Mouse (Mus musculus): ENCODE data around the gene Zfp114.
A peak's percentile ranks its signal among the peaks of the same experiment; 100 is the strongest.

The Zfp114 gene

DNA sequence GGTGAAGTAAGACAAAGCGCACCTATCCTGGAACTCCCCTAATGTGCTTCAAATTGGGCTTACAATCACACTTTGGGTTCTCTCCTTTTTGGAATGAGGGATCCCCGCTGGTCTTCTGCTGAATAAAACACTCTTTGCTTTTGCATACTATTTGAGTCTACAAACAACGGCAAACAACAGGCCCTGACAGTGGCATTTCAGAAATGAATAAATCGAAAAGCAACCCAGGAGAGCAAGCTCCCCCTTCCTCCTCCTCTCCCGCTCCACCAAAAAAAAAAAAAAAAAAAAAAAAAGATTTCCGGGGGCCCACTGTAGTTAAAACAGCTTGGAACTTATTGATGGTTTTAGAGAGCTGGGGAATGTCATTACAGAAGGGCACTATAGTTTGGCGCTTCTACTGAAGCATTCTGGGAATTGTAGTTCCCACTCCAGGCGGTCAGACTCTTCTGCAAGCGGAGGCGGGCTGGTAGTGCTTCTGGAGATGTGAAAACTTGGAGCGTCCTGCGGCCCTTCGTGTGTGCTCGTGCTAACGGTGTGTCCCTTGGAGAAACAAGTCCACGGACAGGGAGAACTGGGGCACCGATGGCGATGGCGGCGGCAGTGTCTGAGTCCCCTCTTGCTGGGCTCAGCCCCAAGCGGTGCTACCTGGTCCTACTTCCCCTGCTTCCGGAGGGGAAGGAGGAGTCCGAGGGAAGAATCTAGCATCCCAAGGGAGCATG, at the start of gene Zfp114:
Zfp114 (plus strand) TSS at position 443 of the 719 bp plus-strand sequence.
- peak; percentile 40 to 72 for DNase-seq (ENCODE audit: inconsistent age in 2 of 2, low spot score in 1 of 2)

- peak in 1 of 2 experiments; percentile 28 for DNase-seq (ENCODE audit: inconsistent age in 2 of 2, low spot score in 1 of 2)
Measured at GRCm38 (mm10) chr7:24133425-24133995, 41.4 kb upstream of the Zfp114 start.

DNA sequence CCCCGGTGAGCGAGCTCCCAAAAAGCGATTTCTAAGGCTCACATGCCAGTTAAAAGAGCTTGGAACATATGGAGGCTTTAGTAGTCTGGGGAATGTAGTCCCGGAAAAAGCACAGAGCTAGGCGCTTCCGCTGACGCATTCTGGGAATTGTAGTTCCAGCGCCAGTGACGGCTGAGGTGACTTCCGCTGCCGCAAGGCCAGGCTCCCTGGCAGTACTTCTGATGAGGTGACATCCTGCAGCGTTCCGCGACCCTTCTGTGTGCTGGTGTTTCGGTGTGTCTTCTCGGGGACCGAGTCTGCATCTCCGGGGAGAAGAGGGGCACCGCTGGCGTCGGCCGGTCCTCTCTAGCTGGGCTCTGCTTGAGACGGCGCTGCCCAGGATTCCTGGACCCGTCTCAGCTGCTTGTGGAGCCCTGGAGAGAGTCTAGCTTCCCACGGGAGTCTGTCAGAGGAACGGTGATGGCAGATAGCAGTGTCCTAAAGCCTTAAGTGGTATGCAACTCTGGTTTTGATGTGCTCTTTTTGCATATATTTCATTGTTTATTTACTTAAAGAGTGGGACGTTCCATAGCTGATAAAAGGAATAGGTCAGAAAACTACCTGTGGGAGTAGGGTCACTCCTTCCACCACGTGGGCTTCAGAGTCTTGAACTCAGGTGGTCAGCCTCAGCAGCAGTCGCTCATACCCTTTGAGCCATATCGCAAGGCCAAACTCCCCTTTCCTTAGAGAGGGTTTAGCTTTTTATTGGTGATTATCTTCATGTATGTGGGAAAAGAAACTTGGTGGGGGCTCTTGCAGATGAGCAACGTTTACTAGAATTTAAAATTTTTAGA, 40.6 kb upstream of the Zfp114 start, which contains the start of gene Zfp235:
Zfp235 (plus strand) TSS at position 174 of the 833 bp plus-strand sequence.
- peak; percentile 90 to 96 for DNase-seq (ENCODE audit: inconsistent age in 2 of 2, low spot score in 1 of 2)

- DNase-seq (ENCODE audit: inconsistent age in 2 of 2, low spot score in 1 of 2): no peak
Measured at GRCm38 (mm10) chr7:24142566-24142965, 32.3 kb upstream of the Zfp114 start.

GRCm38 (mm10) chr7:24153272-24153671, 21.6 kb upstream of the Zfp114 start:
- peak in 1 of 2 experiments; percentile 27 for DNase-seq (ENCODE audit: inconsistent age in 2 of 2, low spot score in 1 of 2)

DNA sequence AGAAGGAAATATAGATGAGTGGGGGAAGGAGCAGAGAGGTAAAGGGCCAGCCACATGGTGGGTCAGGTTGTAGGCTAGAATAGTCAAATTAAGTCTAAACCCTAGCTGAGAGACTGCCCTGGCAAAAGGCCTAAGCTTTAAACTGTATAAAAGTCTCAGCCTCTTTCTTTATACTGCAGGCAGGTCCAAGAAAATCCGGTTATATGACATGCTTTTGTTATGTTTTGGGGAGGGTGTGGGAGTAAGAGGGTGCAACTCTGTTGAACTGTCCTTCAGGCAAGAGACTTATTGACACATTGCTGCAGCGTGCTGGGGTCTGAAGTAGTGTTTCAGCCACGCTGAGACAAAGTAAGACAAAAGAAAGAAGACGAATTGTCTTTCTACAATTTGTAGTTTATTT, 2.7 kb upstream of the Zfp114 start:
- DNase-seq (ENCODE audit: inconsistent age in 2 of 2, low spot score in 1 of 2): peak in 1 of 2 experiments; percentile 8

DNA sequence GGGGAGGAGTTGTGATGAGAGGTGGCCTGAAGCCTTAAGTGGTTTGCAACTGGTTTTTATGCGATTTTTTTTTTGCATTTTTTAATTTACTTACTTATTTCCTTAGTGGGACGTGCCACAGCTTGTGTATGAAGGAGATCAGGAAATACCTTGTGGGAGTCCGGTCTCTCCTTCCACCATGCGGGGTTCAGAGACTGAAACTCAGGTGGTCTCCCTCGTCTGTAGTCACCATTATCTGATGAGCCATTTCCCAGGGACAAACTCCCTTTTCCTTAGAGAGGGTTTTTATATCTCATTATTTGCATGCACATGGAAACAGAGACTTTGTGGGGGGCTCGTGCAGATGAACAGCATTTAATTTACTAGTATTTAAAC, 464 bp downstream of the Zfp114 start:
- no peak for DNase-seq (ENCODE audit: inconsistent age in 2 of 2, low spot score in 1 of 2)

- DNase-seq (ENCODE audit: inconsistent age in 2 of 2, low spot score in 1 of 2): no peak
Measured at GRCm38 (mm10) chr7:24187611-24188010, 12.8 kb downstream of the Zfp114 start.

DNA sequence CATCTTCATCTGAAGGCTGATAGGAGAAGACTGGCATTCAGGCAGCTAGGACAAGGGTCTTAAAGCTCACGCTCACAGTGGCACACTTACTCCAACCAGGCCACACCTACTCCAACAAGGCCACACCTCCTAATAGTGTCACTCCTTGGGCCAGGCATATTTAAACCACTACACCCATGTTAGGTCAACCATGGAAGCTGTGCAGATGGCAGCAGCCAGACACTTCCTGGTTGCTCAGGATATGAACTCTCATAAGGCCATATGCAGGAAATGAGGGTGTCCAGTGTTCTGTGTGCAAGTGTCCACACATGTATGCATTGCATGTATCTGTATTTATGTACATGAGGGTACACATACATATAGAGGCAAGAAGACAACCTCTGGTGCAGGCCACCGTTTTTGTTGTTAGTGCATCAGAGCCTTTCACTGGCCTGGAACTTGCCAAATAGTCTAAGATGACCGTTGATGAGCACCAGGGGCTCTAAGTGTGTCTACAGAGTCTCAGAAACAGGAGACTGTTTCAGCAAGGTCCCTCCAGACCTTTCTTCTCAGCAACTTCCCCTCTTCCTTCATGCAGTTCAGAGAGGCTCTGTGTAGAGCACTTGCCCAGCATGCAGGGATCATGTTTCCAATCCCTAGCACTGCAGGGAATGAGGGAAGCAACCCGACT, 14.2 kb downstream of the Zfp114 start:
- no peak for DNase-seq (ENCODE audit: inconsistent age in 2 of 2, low spot score in 1 of 2)

- no peak for DNase-seq (ENCODE audit: inconsistent age in 2 of 2, low spot score in 1 of 2)
Measured at GRCm38 (mm10) chr7:24189571-24189944, 14.7 kb downstream of the Zfp114 start.

- DNase-seq (ENCODE audit: inconsistent age in 2 of 2, low spot score in 1 of 2): no peak
Measured at GRCm38 (mm10) chr7:24191361-24191760, 16.5 kb downstream of the Zfp114 start.

DNA sequence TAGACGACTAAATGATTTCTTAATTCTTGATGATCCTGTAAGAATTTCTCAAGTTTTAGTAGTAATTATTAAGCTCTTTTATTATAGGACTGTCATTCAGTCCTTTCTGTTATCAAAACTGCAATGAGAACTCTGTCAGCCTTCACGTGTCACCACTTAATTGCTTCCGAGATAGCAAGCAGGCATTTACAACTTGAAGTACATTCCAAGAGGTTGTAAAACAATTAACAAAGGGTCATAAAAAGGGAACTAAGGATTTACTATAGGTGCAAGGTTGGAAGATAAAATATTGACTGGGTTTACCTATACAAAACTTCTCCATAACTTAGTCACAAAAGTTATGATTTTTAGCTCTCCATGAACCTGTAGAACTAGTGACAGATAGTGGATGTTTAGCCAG, 18.3 kb downstream of the Zfp114 start:
- DNase-seq (ENCODE audit: inconsistent age in 2 of 2, low spot score in 1 of 2): no peak

GRCm38 (mm10) chr7:24196961-24197360, 22.1 kb downstream of the Zfp114 start:
- DNase-seq (ENCODE audit: inconsistent age in 2 of 2, low spot score in 1 of 2): no peak

DNA sequence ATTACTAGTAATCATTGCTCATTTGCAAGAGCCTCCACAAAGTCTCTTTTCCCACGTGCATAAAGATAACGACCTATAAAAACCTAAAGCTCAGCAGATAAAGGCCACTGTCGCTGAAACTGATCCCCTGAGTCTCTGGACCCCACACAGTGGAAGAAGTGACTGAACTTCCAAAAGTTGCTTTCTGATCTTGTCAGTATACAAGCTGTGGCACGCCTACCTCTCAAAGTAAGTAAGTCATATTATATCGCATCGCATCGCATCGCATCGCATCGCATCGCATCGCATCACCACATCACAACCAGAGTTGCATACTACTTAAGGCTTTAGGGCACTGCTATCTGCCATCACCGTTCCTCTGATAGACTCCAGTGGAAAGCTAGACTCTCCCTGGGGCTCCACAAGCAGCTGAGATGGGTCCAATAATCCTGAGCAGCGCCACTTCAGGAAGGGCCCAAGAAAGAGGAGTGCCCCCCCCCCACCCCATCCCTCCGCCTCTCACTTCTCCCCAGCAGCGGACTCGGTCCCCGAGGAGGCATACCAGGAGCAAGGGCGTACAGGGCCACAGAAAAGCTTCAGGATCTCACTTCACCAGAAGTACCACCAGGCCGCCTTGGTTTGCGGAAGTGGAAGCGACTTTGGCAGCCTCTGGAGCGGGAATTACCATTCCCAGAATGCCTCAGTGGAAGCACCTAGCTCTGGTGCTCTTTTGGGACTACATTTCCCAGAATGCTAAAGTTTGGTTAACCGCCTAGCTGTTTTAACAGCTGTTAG, 32.8 kb downstream of the Zfp114 start:
- DNase-seq (ENCODE audit: inconsistent age in 2 of 2, low spot score in 1 of 2): peak; percentile 73 to 90

- no peak for DNase-seq (ENCODE audit: inconsistent age in 2 of 2, low spot score in 1 of 2)
Measured at GRCm38 (mm10) chr7:24208282-24208886, 33.5 kb downstream of the Zfp114 start.

- DNase-seq (ENCODE audit: inconsistent age in 2 of 2, low spot score in 1 of 2): no peak
Measured at GRCm38 (mm10) chr7:24210296-24210695, 35.4 kb downstream of the Zfp114 start.

- DNase-seq (ENCODE audit: inconsistent age in 2 of 2, low spot score in 1 of 2): no peak
Measured at GRCm38 (mm10) chr7:24211343-24211742, 36.5 kb downstream of the Zfp114 start, which contains the start of gene Zfp111. Zfp111 (minus strand) TSS chr7:24211443.

All from adrenal gland, adult (tissue).